In genomic region chr8:121952800-121953199, GRCm38 (mm10) we compare ENCODE assay signal across 10 mouse cellular contexts. TPM values are rescaled to one million over a fixed set of nuclear protein-coding genes. Genes with fewer than 3 reads are reported as not detected.
DNase-seq lines count a peak whose midpoint lies in the region; ATAC-seq and TF ChIP-seq lines count a peak whose summit lies in the region.
"Had no signal": no experiment of that assay in that cellular context is flagged by ENCODE, and none has a peak within 500 bp of the region (broad histone marks: within the 10 kb centered on the region; RNA-seq: fewer than 3 reads in every experiment).

No protein-coding gene starts in this region.

- no peaks in the 10 kb centered on the region for H3K9me3 ChIP-seq in hindbrain, embryonic 10.5 days
- no peaks in the 10 kb centered on the region for H3K9me3 ChIP-seq in hindbrain, embryonic 16.5 days (ENCODE audit: control insufficient read depth, low read length)
- H3K9me3 ChIP-seq in embryonic facial prominence, embryonic 10.5 days, result no peaks in the 10 kb centered on the region
- no peaks in the 10 kb centered on the region for H3K9me3 ChIP-seq in hindbrain, embryonic 14.5 days (ENCODE audit: control insufficient read depth, low read length)
- H3K9me3 ChIP-seq in liver, embryonic 15.5 days (replicated peaks), result no peaks in the 10 kb centered on the region

- no peak for TF ChIP-seq POLR2A in thymus, adult 2 months (IDR thresholded peaks at IDR 0.05; ENCODE audit: control insufficient read depth, extremely low read depth, insufficient read depth, low read length, poor library complexity)

- H3K27ac ChIP-seq in hindbrain, embryonic 10.5 days, result no peak overlapping the region
- no peak overlapping the region for H3K27ac ChIP-seq in hindbrain, embryonic 16.5 days (ENCODE audit: low read depth, low read length)
- H3K27ac ChIP-seq in embryonic facial prominence, embryonic 10.5 days (replicated peaks), result no peak overlapping the region
- no peak overlapping the region for H3K27ac ChIP-seq in hindbrain, embryonic 14.5 days
- H3K27ac ChIP-seq in liver, embryonic 15.5 days (replicated peaks), result no peak overlapping the region
- no peak overlapping the region for H3K27ac ChIP-seq in thymus, adult 2 months (ENCODE audit: control insufficient read depth, insufficient read depth, low read length)

- H3K9ac ChIP-seq in hindbrain, embryonic 16.5 days (ENCODE audit: low read depth, low read length), result no peak overlapping the region
- peak overlapping the region; percentile 26; the same call in 1 of the 2 replicates for H3K9ac ChIP-seq in hindbrain, embryonic 14.5 days
- H3K9ac ChIP-seq in liver, embryonic 15.5 days, result peak overlapping the region; percentile 98; the same call in 1 of the 2 replicates

- peak overlapping the region; percentile 95; the same call in 1 of the 2 replicates for H3K4me3 ChIP-seq in hindbrain, embryonic 10.5 days
- no peak overlapping the region for H3K4me3 ChIP-seq in hindbrain, embryonic 16.5 days (ENCODE audit: low read length)
- peak overlapping the region; percentile 97 for H3K4me3 ChIP-seq in embryonic facial prominence, embryonic 10.5 days
- H3K4me3 ChIP-seq in hindbrain, embryonic 14.5 days (replicated peaks; ENCODE audit: low read length), result no peak overlapping the region
- peak overlapping the region; percentile 93; the same call in 1 of the 2 replicates for H3K4me3 ChIP-seq in liver, embryonic 15.5 days (replicated peaks)
- no peak overlapping the region for H3K4me3 ChIP-seq in thymus, adult 2 months (ENCODE audit: control insufficient read depth, insufficient read depth, low read length)

- no peaks in the 10 kb centered on the region for H3K27me3 ChIP-seq in hindbrain, embryonic 10.5 days (ENCODE audit: insufficient read depth, poor library complexity, severe bottlenecking)
- no peaks in the 10 kb centered on the region for H3K27me3 ChIP-seq in hindbrain, embryonic 16.5 days (replicated peaks; ENCODE audit: control insufficient read depth, insufficient read depth, low read length)
- H3K27me3 ChIP-seq in embryonic facial prominence, embryonic 10.5 days (replicated peaks; ENCODE audit: low read depth, poor library complexity, severe bottlenecking), result no peaks in the 10 kb centered on the region
- H3K27me3 ChIP-seq in hindbrain, embryonic 14.5 days (ENCODE audit: control insufficient read depth, insufficient read depth, low read length), result no peaks in the 10 kb centered on the region
- no peaks in the 10 kb centered on the region for H3K27me3 ChIP-seq in liver, embryonic 15.5 days
- no peaks in the 10 kb centered on the region for H3K27me3 ChIP-seq in thymus, adult 2 months (ENCODE audit: control insufficient read depth, insufficient read depth, low read length)

- ATAC-seq in hindbrain, embryonic 16.5 days, result no peak
- ATAC-seq in hindbrain, embryonic 14.5 days (ENCODE audit: low FRiP score), result no peak
- no peak for ATAC-seq in liver, embryonic 15.5 days (ENCODE audit: insufficient read depth)

- peaks cover 59% of the 10 kb centered on the region for H3K4me1 ChIP-seq in hindbrain, embryonic 10.5 days (replicated peaks)
- peaks cover 30% of the 10 kb centered on the region for H3K4me1 ChIP-seq in hindbrain, embryonic 16.5 days (ENCODE audit: control insufficient read depth, insufficient read depth, low read depth, low read length)
- peaks cover 39% of the 10 kb centered on the region for H3K4me1 ChIP-seq in embryonic facial prominence, embryonic 10.5 days
- peaks cover 24% of the 10 kb centered on the region for H3K4me1 ChIP-seq in hindbrain, embryonic 14.5 days (replicated peaks; ENCODE audit: control insufficient read depth, insufficient read depth, low read length)
- peaks cover 83% of the 10 kb centered on the region for H3K4me1 ChIP-seq in liver, embryonic 15.5 days (replicated peaks)
- peaks cover 24% of the 10 kb centered on the region for H3K4me1 ChIP-seq in thymus, adult 2 months (replicated peaks; ENCODE audit: control insufficient read depth, insufficient read depth, low read length)

- TF ChIP-seq CTCF in thymus, adult 2 months (IDR thresholded peaks at IDR 0.05; ENCODE audit: borderline replicate concordance, control insufficient read depth, extremely low read depth, insufficient read depth, low read length, poor library complexity), result no peak

- H3K4me2 ChIP-seq in hindbrain, embryonic 16.5 days (ENCODE audit: low read length), result no peak overlapping the region
- peak overlapping the region; percentile 97 for H3K4me2 ChIP-seq in hindbrain, embryonic 14.5 days (replicated peaks)
- peak overlapping the region; percentile 94 for H3K4me2 ChIP-seq in liver, embryonic 15.5 days

- DNase-seq in hindbrain, embryonic 10.5 days (ENCODE audit: low spot score), result no peak
- DNase-seq in embryonic facial prominence, embryonic 10.5 days (ENCODE audit: low spot score), result no peak
- DNase-seq in hindbrain, embryonic 14.5 days (ENCODE audit: low spot score), result no peak
- DNase-seq in thymus, adult 2 months, result no peak
- no peak for DNase-seq in gastrocnemius, adult 8-10 months (ENCODE audit: low spot score in 2 of 2)
- no peak for DNase-seq in thymus, postnatal 14 days
- DNase-seq: right cerebral cortex, postnatal 25 days; thymus, postnatal 36 days had no signal

- H3K36me3 ChIP-seq in hindbrain, embryonic 10.5 days, result peaks cover 46% of the 10 kb centered on the region
- H3K36me3 ChIP-seq in hindbrain, embryonic 16.5 days (ENCODE audit: control insufficient read depth, insufficient read depth, low read length), result peaks cover 4% of the 10 kb centered on the region; the same call in 1 of the 2 replicates
- peaks cover 44% of the 10 kb centered on the region for H3K36me3 ChIP-seq in embryonic facial prominence, embryonic 10.5 days (replicated peaks)
- peaks cover 14% of the 10 kb centered on the region for H3K36me3 ChIP-seq in hindbrain, embryonic 14.5 days (replicated peaks; ENCODE audit: control insufficient read depth, insufficient read depth)
- H3K36me3 ChIP-seq in liver, embryonic 15.5 days (replicated peaks), result peaks cover 35% of the 10 kb centered on the region
- H3K36me3 ChIP-seq in thymus, adult 2 months (ENCODE audit: control insufficient read depth, insufficient read depth, low read length), result 0 out of 2 replicates have a peak, but pooled peaks cover 5% of the 10 kb centered on the region

- WGBS in hindbrain, embryonic 10.5 days, result 96% methylated on average over 7 of the region's 7 CpGs
- 83% methylated on average over 7 of the region's 7 CpGs for WGBS in hindbrain, embryonic 16.5 days
- WGBS in embryonic facial prominence, embryonic 10.5 days, result 95% methylated on average over 7 of the region's 7 CpGs
- WGBS in hindbrain, embryonic 14.5 days, result 87% methylated on average over 7 of the region's 7 CpGs
- WGBS in liver, embryonic 15.5 days (ENCODE audit: insufficient replicate concordance), result 72% methylated on average over 7 of the region's 7 CpGs
- 52% methylated on average over 7 of the region's 7 CpGs for WGBS in thymus, adult 2 months

RNA-seq across cellular contexts. Expression of gene Banp, which starts 3.2 kb away (rescaled TPM):
- polyA plus RNA-seq in hindbrain, embryonic 10.5 days (2016; fragmentation: Nextera tagmentation; extraction: Ambion mirVana), result 56.9 and 64.5 TPM in 2 replicates
- polyA plus RNA-seq in hindbrain, embryonic 16.5 days (2015; fragmentation: Nextera tagmentation; extraction: Ambion mirVana), result 49.9 and 54.9 TPM in 2 replicates
- polyA plus RNA-seq in embryonic facial prominence, embryonic 10.5 days (2016; fragmentation: Nextera tagmentation; extraction: Ambion mirVana), result 55.2 and 64.8 TPM in 2 replicates
- 37.8 and 50.5 TPM in 2 replicates for polyA plus RNA-seq in hindbrain, embryonic 14.5 days (2014; fragmentation: Nextera tagmentation; extraction: Ambion mirVana)
- 15.2 and 20.6 TPM in 2 replicates for polyA plus RNA-seq in liver, embryonic 15.5 days (2015; fragmentation: Nextera tagmentation; extraction: Ambion mirVana)
- polyA plus RNA-seq in thymus, adult 2 months (2012; rRNA removed), result 151 and 153 TPM in 2 replicates
- 10 to 100 TPM in 1 of 4 experiments, 1 to 10 TPM in 3; 5.4 to 16.0 (median 6.3) TPM for total RNA-seq in gastrocnemius, adult 8-10 months (2022)

RNA-seq across cellular contexts. Expression of gene Car5a, which starts 8.1 kb away (rescaled TPM):
- polyA plus RNA-seq in hindbrain, embryonic 10.5 days (2016; fragmentation: Nextera tagmentation; extraction: Ambion mirVana), result 0.12 and 0.17 TPM in 2 replicates
- 0.25 and 0.40 TPM in 2 replicates for polyA plus RNA-seq in hindbrain, embryonic 16.5 days (2015; fragmentation: Nextera tagmentation; extraction: Ambion mirVana)
- not detected in 2 replicates for polyA plus RNA-seq in embryonic facial prominence, embryonic 10.5 days (2016; fragmentation: Nextera tagmentation; extraction: Ambion mirVana)
- not detected in 2 replicates for polyA plus RNA-seq in hindbrain, embryonic 14.5 days (2014; fragmentation: Nextera tagmentation; extraction: Ambion mirVana)
- 3.2 and 4.5 TPM in 2 replicates for polyA plus RNA-seq in liver, embryonic 15.5 days (2015; fragmentation: Nextera tagmentation; extraction: Ambion mirVana)
- 0.75 TPM in 1 of 2 replicates, not detected in the other for polyA plus RNA-seq in thymus, adult 2 months (2012; rRNA removed)
- total RNA-seq in gastrocnemius, adult 8-10 months (2022), result not detected

RNA-seq across cellular contexts. Expression of gene Slc7a5, which starts 45.3 kb away (rescaled TPM):
- 27.2 and 27.6 TPM in 2 replicates for polyA plus RNA-seq in hindbrain, embryonic 10.5 days (2016; fragmentation: Nextera tagmentation; extraction: Ambion mirVana)
- polyA plus RNA-seq in hindbrain, embryonic 16.5 days (2015; fragmentation: Nextera tagmentation; extraction: Ambion mirVana), result 44.9 and 57.8 TPM in 2 replicates
- polyA plus RNA-seq in embryonic facial prominence, embryonic 10.5 days (2016; fragmentation: Nextera tagmentation; extraction: Ambion mirVana), result 18.7 and 21.0 TPM in 2 replicates
- polyA plus RNA-seq in hindbrain, embryonic 14.5 days (2014; fragmentation: Nextera tagmentation; extraction: Ambion mirVana), result 57.3 and 65.0 TPM in 2 replicates
- 38.2 and 42.4 TPM in 2 replicates for polyA plus RNA-seq in liver, embryonic 15.5 days (2015; fragmentation: Nextera tagmentation; extraction: Ambion mirVana)
- 45.9 and 66.8 TPM in 2 replicates for polyA plus RNA-seq in thymus, adult 2 months (2012; rRNA removed)
- 1 to 10 TPM in 3 of 4 experiments, under 1 TPM in 1; 0.77 to 1.4 (median 1.2) TPM for total RNA-seq in gastrocnemius, adult 8-10 months (2022)

Comparison
In these comparisons a context has a peak if more than half of its experiments do, and no peak if none do; other contexts are left out.
1. H3K4me3 ChIP-seq: peak in hindbrain, embryonic 10.5 days (single experiment), embryonic facial prominence, embryonic 10.5 days (single experiment) and liver, embryonic 15.5 days (single experiment); none in hindbrain, embryonic 16.5 days (single experiment), hindbrain, embryonic 14.5 days (single experiment) and thymus, adult 2 months (single experiment).